Mouse (Mus musculus) layer of hippocampus, adult 9-11 months (tissue): ENCODE measurements at regions not wholly inside any gene's neighbourhood (a gene's known extent, or its start where the extent isn't known, plus 50 kb on each side); places are given as distances from the start of the nearest gene placed in this dataset.

Experiments used
- DNase-seq: peaks from one replicate; pipeline ENCODE4 v3.0.0; 2022

DNA sequence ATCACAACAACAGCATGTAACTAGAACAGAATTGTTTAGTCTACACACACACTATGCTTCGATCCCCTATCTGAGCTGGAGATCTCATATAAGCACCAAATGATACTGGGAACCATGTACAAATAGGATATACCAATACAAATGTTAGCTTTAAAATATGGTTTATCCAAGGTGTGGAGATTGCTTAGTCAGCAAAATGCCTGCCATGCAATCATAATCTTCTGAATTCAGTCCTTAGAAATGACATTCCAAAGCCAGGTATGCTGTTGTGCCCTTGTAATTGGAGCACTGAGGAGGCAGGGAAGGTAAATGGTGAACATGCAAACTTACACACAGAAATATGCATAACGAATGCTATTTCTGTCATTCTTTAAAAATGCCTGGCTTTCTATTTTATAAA lies 54.0 kb upstream of the Thsd7b start:
- no peak for DNase-seq

GRCm38 (mm10) chr1:129208806-129209205 lies 64.3 kb upstream of the Thsd7b start:
- DNase-seq, result no peak

- DNase-seq, result peak; percentile 55
Measured at GRCm38 (mm10) chr1:129208406-129208805, 64.7 kb upstream of the Thsd7b start.

GRCm38 (mm10) chr1:129207674-129208073 lies 65.4 kb upstream of the Thsd7b start:
- no peak for DNase-seq

- DNase-seq, result peak; percentile 44
Measured at GRCm38 (mm10) chr1:129180174-129180759, 92.8 kb upstream of the Thsd7b start.

DNA sequence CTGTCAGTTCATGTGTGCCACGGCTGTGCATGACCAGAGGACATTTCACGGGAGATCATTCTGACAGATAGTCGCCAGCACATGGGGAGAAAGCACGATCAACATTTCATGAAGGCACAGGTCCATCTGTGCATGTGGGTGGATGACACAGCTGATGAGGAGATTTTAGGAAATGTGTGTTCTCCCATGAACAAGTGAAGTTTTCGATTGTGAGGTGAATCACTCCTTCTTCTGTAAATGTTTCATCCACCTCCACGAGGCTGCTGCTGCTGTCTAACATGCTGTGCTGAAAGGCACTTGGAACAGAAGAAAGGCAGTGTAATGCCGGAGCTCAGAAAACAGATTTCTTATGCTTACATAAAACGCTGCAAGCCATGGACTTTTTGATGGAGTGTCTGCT lies 103.2 kb upstream of the Thsd7b start:
- DNase-seq, result peak; percentile 78

- no peak for DNase-seq
Measured at GRCm38 (mm10) chr1:129150643-129151042, 122.5 kb upstream of the Thsd7b start.

GRCm38 (mm10) chr1:129148733-129149388 lies 124.2 kb upstream of the Thsd7b start:
- no peak for DNase-seq

- DNase-seq, result no peak
Measured at GRCm38 (mm10) chr1:129146395-129147094, 126.6 kb upstream of the Thsd7b start.

DNA sequence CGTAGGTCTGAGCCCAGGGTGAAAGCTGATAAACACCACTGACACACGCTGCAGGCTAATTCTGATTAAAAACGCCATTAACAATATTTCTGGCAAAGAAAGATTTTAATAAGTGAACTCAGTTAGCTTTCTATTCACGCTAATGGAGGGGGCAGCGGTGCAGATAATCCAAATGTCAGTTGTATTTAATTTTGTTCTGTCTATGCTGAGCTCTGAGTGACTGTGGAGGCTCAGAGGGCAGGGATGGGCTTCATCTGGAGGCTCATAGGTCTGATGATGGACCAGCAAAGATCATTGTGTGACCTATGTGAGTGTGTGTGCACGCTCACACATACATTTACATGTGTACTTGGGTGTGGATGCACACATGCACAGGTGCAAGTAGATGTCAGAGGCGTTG lies 134.3 kb upstream of the Thsd7b start:
- DNase-seq, result no peak

GRCm38 (mm10) chr1:129106961-129107557 lies 166.0 kb upstream of the Thsd7b start:
- DNase-seq, result no peak

GRCm38 (mm10) chr1:129100997-129101396 lies 172.1 kb upstream of the Thsd7b start:
- no peak for DNase-seq

- DNase-seq, result no peak
Measured at GRCm38 (mm10) chr1:129078274-129078673, 194.8 kb upstream of the Thsd7b start.

GRCm38 (mm10) chr1:129057182-129057581 lies 215.9 kb upstream of the Thsd7b start:
- DNase-seq, result no peak

DNA sequence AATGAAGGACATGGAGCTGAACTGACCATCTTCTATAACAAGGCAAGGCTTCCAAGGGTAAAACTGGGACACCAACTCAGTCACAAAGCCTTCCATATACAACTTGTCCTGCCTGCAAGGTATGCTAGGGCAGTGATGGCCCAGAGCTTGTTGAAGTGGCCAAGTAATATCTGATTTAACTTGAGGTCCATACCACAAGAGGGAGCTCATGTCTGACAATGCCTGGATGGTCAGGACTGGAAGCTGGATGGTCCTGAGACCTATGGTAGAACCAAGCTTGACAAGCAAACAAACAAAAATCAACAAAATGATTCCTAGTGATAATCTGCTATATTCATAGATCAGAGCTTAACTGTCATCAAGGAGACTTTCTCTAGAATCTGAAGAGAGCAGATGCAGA lies 217.8 kb upstream of the Thsd7b start:
- no peak for DNase-seq

GRCm38 (mm10) chr1:129033707-129034106 lies 239.4 kb upstream of the Thsd7b start:
- DNase-seq, result no peak

- no peak for DNase-seq
Measured at GRCm38 (mm10) chr1:129005899-129006298, 267.2 kb upstream of the Thsd7b start.

DNA sequence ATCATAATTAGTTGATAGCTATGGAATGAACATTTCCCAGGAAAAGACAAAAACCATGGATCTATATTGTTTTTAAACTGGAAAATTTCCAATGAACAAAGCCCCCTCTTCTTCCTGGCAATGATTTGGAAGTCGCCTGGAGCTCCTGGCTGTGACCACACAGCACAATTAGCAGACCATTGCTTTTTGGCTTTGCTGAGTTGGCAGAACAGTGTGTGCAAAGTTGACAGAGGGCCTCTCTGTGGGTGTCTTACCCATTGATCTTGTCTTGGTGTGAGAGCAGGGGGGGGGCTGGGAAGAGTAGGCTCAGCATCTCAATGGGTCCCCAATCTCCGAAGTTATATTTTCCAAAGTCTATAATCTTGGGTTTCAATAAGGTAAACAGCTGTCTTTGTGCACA lies 270.8 kb upstream of the Thsd7b start:
- no peak for DNase-seq

DNA sequence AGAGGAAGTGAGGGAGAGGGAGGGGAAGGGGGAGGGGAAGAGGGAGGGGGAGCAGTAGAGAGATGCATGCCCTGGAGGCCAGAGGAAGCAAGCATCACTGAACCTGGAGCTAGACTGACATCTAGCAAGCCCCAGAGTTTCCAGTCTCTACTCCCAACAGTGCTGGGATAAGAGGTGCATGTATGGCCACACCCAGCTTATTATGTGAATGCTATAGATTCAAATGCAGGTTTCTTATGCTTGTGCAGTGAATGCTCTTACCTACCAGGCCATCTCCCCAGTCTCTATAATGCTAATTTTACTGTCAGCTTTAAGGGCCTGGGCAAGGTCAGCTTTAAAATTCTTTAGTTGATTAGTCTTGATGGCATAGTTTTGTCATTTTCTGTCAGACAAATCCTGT lies 271.3 kb upstream of the Thsd7b start:
- DNase-seq, result no peak

GRCm38 (mm10) chr1:128999741-129000517 lies 273.2 kb upstream of the Thsd7b start:
- no peak for DNase-seq

GRCm38 (mm10) chr1:128994655-128995054 lies 278.4 kb upstream of the Thsd7b start:
- DNase-seq, result no peak

GRCm38 (mm10) chr1:128983411-128983810 lies 289.7 kb upstream of the Thsd7b start:
- DNase-seq, result no peak

DNA sequence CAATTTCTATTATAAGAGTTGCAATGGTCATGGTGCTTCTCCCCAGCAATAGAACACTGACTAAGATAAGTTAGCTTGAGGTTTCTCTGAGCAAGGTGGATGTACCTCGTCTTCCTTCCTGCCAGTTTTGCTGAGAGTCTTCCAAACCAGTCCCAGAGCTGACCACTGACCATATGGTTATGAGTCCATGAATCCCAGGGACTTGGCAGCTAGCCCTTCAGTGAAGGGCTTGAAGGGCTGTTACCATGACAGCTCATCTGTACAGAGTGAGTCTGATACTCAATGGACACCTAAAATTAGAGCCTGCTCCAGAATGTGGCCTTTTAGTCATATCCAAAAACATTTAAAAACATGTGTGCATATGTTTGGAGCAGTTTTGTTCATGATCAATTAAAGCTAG lies 297.5 kb upstream of the Thsd7b start:
- no peak for DNase-seq
